Mouse (Mus musculus) embryonic facial prominence, embryonic 12.5 days (tissue): ENCODE results near the gene Immp2l. TPM values are rescaled to one million over a fixed set of nuclear protein-coding genes. Genes with fewer than 3 reads are reported as not detected.

ENCODE experiments used
- ATAC-seq: fragments of 200-750 bp; cut with Nextera tagmentation; 2 replicates; pipeline ENCODE4 v1.8.0; 2017; ENCODE audit not compliant: insufficient number of reproducible peaks, insufficient read depth, low FRiP score, low TSS enrichment
- H3K27ac ChIP-seq: fragments of 300-500 bp; sonication (generic); 2 replicates; pipeline ENCODE4 v1.5.1; 2016; ENCODE audit warnings: mild to moderate bottlenecking
- H3K27me3 ChIP-seq: fragments of 300-500 bp; sonication (generic); 2 replicates; pipeline ENCODE4 v1.6.1; 2016; ENCODE audit warnings: mild to moderate bottlenecking, moderate library complexity
- H3K36me3 ChIP-seq: fragments of 300-500 bp; sonication (generic); 2 replicates; pipeline ENCODE4 v1.6.1; 2016; ENCODE audit warnings: mild to moderate bottlenecking
- H3K4me1 ChIP-seq: fragments of 300-500 bp; sonication (generic); 2 replicates; pipeline ENCODE4 v1.6.1; 2016
- H3K4me2 ChIP-seq: fragments of 300-500 bp; sonication (generic); replicated peaks from 2 replicates; pipeline ENCODE4 v1.6.1; 2016; ENCODE audit warnings: mild to moderate bottlenecking, moderate library complexity
- H3K4me3 ChIP-seq: fragments of 300-500 bp; sonication (generic); 2 replicates; pipeline ENCODE4 v1.5.1; 2016; ENCODE audit warnings: mild to moderate bottlenecking
- H3K9ac ChIP-seq: fragments of 300-500 bp; sonication (generic); 2 replicates; pipeline ENCODE4 v1.6.1; 2016; ENCODE audit warnings: mild to moderate bottlenecking, moderate library complexity
- H3K9me3 ChIP-seq: fragments of 300-500 bp; sonication (generic); 2 replicates; pipeline ENCODE4 v1.6.1; 2016; ENCODE audit warnings: mild to moderate bottlenecking, moderate library complexity
- WGBS: fragments of 180-500 bp; shearing (Covaris S2); methylation state at CpG from one replicate; pipeline ENCODE4 v1.1.7; 2016; 5-methylcytosine and 5-hydroxymethylcytosine counted together
- polyA plus RNA-seq: library from polyadenylated mRNA; unstranded; fragments of >200 nt; fragmentation: Nextera tagmentation; extraction: Ambion mirVana; gene quantifications from 2 replicates; pipeline ENCODE4 v1.2.1, GENCODE M21; 2016

Gene Immp2l
- polyA plus RNA-seq, 1 experiment from 2014 or later: 12.4 TPM

GRCm38 (mm10) chr12:41112137-41112536 lies 88.2 kb downstream of the Immp2l start:
- Histone ChIP-seq H3K4me1 (no peaks in the 10 kb centered on the region), H3K36me3 (no peaks in the 10 kb centered on the region), H3K4me3 (no peak overlapping the region), H3K9me3 (no peaks in the 10 kb centered on the region), H3K27ac (no peak overlapping the region), H3K9ac (no peak overlapping the region), H3K27me3 (no peaks in the 10 kb centered on the region), H3K4me2 (no peak overlapping the region)
- 71% methylated on average over 6 of the region's 6 CpGs for WGBS
- no peak for ATAC-seq

GRCm38 (mm10) chr12:41118358-41118757 lies 94.5 kb downstream of the Immp2l start:
- no peaks in the 10 kb centered on the region for H3K4me1 ChIP-seq
- no peaks in the 10 kb centered on the region for H3K9me3 ChIP-seq
- no peak for ATAC-seq
- no peak overlapping the region for H3K9ac ChIP-seq
- no peaks in the 10 kb centered on the region for H3K36me3 ChIP-seq
- H3K27me3 ChIP-seq: no peaks in the 10 kb centered on the region
- no peak overlapping the region for H3K4me3 ChIP-seq
- no peak overlapping the region for H3K4me2 ChIP-seq
- no peak overlapping the region for H3K27ac ChIP-seq

- H3K4me2 ChIP-seq: no peak overlapping the region
- H3K4me1 ChIP-seq: no peaks in the 10 kb centered on the region
- no peak overlapping the region for H3K9ac ChIP-seq
- WGBS: 83% methylated on average over 6 of the region's 6 CpGs
- H3K27me3 ChIP-seq: no peaks in the 10 kb centered on the region
- H3K36me3 ChIP-seq: no peaks in the 10 kb centered on the region
- no peak overlapping the region for H3K27ac ChIP-seq
- H3K4me3 ChIP-seq: no peak overlapping the region
- ATAC-seq: no peak
- no peaks in the 10 kb centered on the region for H3K9me3 ChIP-seq
These were observed 95.8 kb downstream of the Immp2l start for GRCm38 (mm10) chr12:41119657-41120056.

GRCm38 (mm10) chr12:41123207-41123606 lies 99.3 kb downstream of the Immp2l start:
- no peaks in the 10 kb centered on the region for H3K36me3 ChIP-seq
- no peaks in the 10 kb centered on the region for H3K27me3 ChIP-seq
- ATAC-seq: no peak
- no peak overlapping the region for H3K9ac ChIP-seq
- no peaks in the 10 kb centered on the region for H3K9me3 ChIP-seq
- H3K4me1 ChIP-seq: no peaks in the 10 kb centered on the region
- H3K4me3 ChIP-seq: no peak overlapping the region
- WGBS: 84% methylated on average over 2 of the region's 2 CpGs
- H3K4me2 ChIP-seq: no peak overlapping the region
- H3K27ac ChIP-seq: no peak overlapping the region

- no peak for ATAC-seq
- H3K4me3 ChIP-seq: no peak overlapping the region
- no peaks in the 10 kb centered on the region for H3K9me3 ChIP-seq
- no peak overlapping the region for H3K4me2 ChIP-seq
- H3K36me3 ChIP-seq: no peaks in the 10 kb centered on the region
- H3K4me1 ChIP-seq: no peaks in the 10 kb centered on the region
- H3K27me3 ChIP-seq: no peaks in the 10 kb centered on the region
- H3K9ac ChIP-seq: no peak overlapping the region
- 52% methylated on average over 3 of the region's 3 CpGs for WGBS
- H3K27ac ChIP-seq: no peak overlapping the region
These were observed 111.0 kb downstream of the Immp2l start for GRCm38 (mm10) chr12:41134885-41135284.

- Histone ChIP-seq H3K9ac (no peak overlapping the region), H3K27ac (no peak overlapping the region), H3K27me3 (no peaks in the 10 kb centered on the region), H3K9me3 (no peaks in the 10 kb centered on the region), H3K36me3 (no peaks in the 10 kb centered on the region), H3K4me1 (no peaks in the 10 kb centered on the region), H3K4me2 (no peak overlapping the region), H3K4me3 (no peak overlapping the region)
- 60% methylated on average over 4 of the region's 4 CpGs for WGBS
- ATAC-seq: no peak
These were observed 135.7 kb downstream of the Immp2l start for GRCm38 (mm10) chr12:41159543-41159942.

- H3K27ac ChIP-seq: no peak overlapping the region
- H3K4me1 ChIP-seq: no peaks in the 10 kb centered on the region
- no peak overlapping the region for H3K4me2 ChIP-seq
- H3K27me3 ChIP-seq: no peaks in the 10 kb centered on the region
- no peak for ATAC-seq
- H3K36me3 ChIP-seq: no peaks in the 10 kb centered on the region
- no peak overlapping the region for H3K9ac ChIP-seq
- no peaks in the 10 kb centered on the region for H3K9me3 ChIP-seq
- H3K4me3 ChIP-seq: no peak overlapping the region
- 71% methylated on average over 4 of the region's 4 CpGs for WGBS
These were observed 143.9 kb downstream of the Immp2l start for GRCm38 (mm10) chr12:41167802-41168201.

- Histone ChIP-seq H3K4me3 (no peak overlapping the region), H3K4me1 (no peaks in the 10 kb centered on the region), H3K9me3 (no peaks in the 10 kb centered on the region), H3K9ac (no peak overlapping the region), H3K27ac (no peak overlapping the region), H3K4me2 (no peak overlapping the region), H3K27me3 (no peaks in the 10 kb centered on the region), H3K36me3 (no peaks in the 10 kb centered on the region)
- no peak for ATAC-seq
- WGBS: 68% methylated on average over 1 of the region's 1 CpGs
These were observed 146.2 kb downstream of the Immp2l start for GRCm38 (mm10) chr12:41170051-41170450.

- Histone ChIP-seq H3K27ac (no peak overlapping the region), H3K27me3 (no peaks in the 10 kb centered on the region), H3K9me3 (no peaks in the 10 kb centered on the region), H3K9ac (no peak overlapping the region), H3K36me3 (no peaks in the 10 kb centered on the region), H3K4me2 (no peak overlapping the region), H3K4me3 (no peak overlapping the region), H3K4me1 (no peaks in the 10 kb centered on the region)
- ATAC-seq: no peak
These were observed 159.0 kb downstream of the Immp2l start for GRCm38 (mm10) chr12:41182856-41183255.

GRCm38 (mm10) chr12:41185060-41185459 lies 161.2 kb downstream of the Immp2l start:
- no peaks in the 10 kb centered on the region for H3K4me1 ChIP-seq
- H3K27ac ChIP-seq: no peak overlapping the region
- no peaks in the 10 kb centered on the region for H3K9me3 ChIP-seq
- 81% methylated on average over 4 of the region's 4 CpGs for WGBS
- ATAC-seq: no peak
- H3K4me3 ChIP-seq: no peak overlapping the region
- no peaks in the 10 kb centered on the region for H3K36me3 ChIP-seq
- no peak overlapping the region for H3K9ac ChIP-seq
- no peak overlapping the region for H3K4me2 ChIP-seq
- no peaks in the 10 kb centered on the region for H3K27me3 ChIP-seq

GRCm38 (mm10) chr12:41185509-41185908 lies 161.6 kb downstream of the Immp2l start:
- no peak overlapping the region for H3K4me3 ChIP-seq
- no peaks in the 10 kb centered on the region for H3K4me1 ChIP-seq
- H3K27ac ChIP-seq: no peak overlapping the region
- no peaks in the 10 kb centered on the region for H3K9me3 ChIP-seq
- no peaks in the 10 kb centered on the region for H3K27me3 ChIP-seq
- ATAC-seq: no peak
- WGBS: 89% methylated on average over 6 of the region's 6 CpGs
- no peak overlapping the region for H3K9ac ChIP-seq
- H3K36me3 ChIP-seq: no peaks in the 10 kb centered on the region
- no peak overlapping the region for H3K4me2 ChIP-seq

GRCm38 (mm10) chr12:41192829-41193228 lies 168.9 kb downstream of the Immp2l start:
- no peak overlapping the region for H3K4me2 ChIP-seq
- no peak overlapping the region for H3K9ac ChIP-seq
- no peak overlapping the region for H3K27ac ChIP-seq
- no peak for ATAC-seq
- H3K4me3 ChIP-seq: no peak overlapping the region
- H3K4me1 ChIP-seq: no peaks in the 10 kb centered on the region
- no peaks in the 10 kb centered on the region for H3K9me3 ChIP-seq
- no peaks in the 10 kb centered on the region for H3K27me3 ChIP-seq
- no peaks in the 10 kb centered on the region for H3K36me3 ChIP-seq
- 77% methylated on average over 3 of the region's 3 CpGs for WGBS

- Histone ChIP-seq H3K36me3 (no peaks in the 10 kb centered on the region), H3K27ac (no peak overlapping the region), H3K27me3 (no peaks in the 10 kb centered on the region), H3K9ac (no peak overlapping the region), H3K4me1 (no peaks in the 10 kb centered on the region), H3K4me3 (no peak overlapping the region), H3K4me2 (no peak overlapping the region), H3K9me3 (no peaks in the 10 kb centered on the region)
- no peak for ATAC-seq
- 83% methylated on average over 2 of the region's 2 CpGs for WGBS
These were observed 172.5 kb downstream of the Immp2l start for GRCm38 (mm10) chr12:41196374-41196773.
